Mouse (Mus musculus) stomach, embryonic 14.5 days (tissue): ENCODE results near the gene Rangrf. TPM values are rescaled to one million over a fixed set of nuclear protein-coding genes. Genes with fewer than 3 reads are reported as not detected.
"Not testable (repeated sequence)": the region's sequence is repeated elsewhere in the genome, so short reads cannot be mapped to it uniquely, and the experiment has no call there.

ENCODE experiments used
- ATAC-seq: fragments of 200-750 bp; cut with Nextera tagmentation; 2 replicates; pipeline ENCODE4 v1.8.0; 2017; ENCODE audit warnings: low read depth, moderate TSS enrichment; ENCODE audit not compliant: insufficient number of reproducible peaks, insufficient read depth, low FRiP score
- H3K27ac ChIP-seq: fragments of 300-500 bp; sonication (generic); 2 replicates; pipeline ENCODE4 v1.5.1; 2014; ENCODE audit warnings: mild to moderate bottlenecking, low read length, moderate library complexity, mixed read lengths
- H3K27me3 ChIP-seq: fragments of 300-500 bp; sonication (generic); 2 replicates; pipeline ENCODE4 v1.6.1; 2014; ENCODE audit warnings: low read length, control low read depth, mixed read lengths; ENCODE audit not compliant: control insufficient read depth, insufficient read depth
- H3K36me3 ChIP-seq: fragments of 300-500 bp; sonication (generic); 2 replicates; pipeline ENCODE4 v1.6.1; 2014; ENCODE audit warnings: mild to moderate bottlenecking, control low read depth, low read length, moderate library complexity, mixed read lengths; ENCODE audit not compliant: control insufficient read depth, insufficient read depth
- H3K4me1 ChIP-seq: fragments of 300-500 bp; sonication (generic); 2 replicates; pipeline ENCODE4 v1.6.1; 2014; ENCODE audit warnings: low read length, control low read depth, mixed read lengths; ENCODE audit not compliant: control insufficient read depth, insufficient read depth
- H3K4me2 ChIP-seq: fragments of 300-500 bp; sonication (generic); replicated peaks from 2 replicates; pipeline ENCODE4 v1.6.1; 2014; ENCODE audit warnings: low read depth, low read length, control low read depth
- H3K4me3 ChIP-seq: fragments of 300-500 bp; sonication (generic); 2 replicates; pipeline ENCODE4 v1.5.1; 2014; ENCODE audit warnings: low read depth, low read length, control low read depth
- H3K9ac ChIP-seq: fragments of 300-500 bp; sonication (generic); replicated peaks from 2 replicates; pipeline ENCODE4 v1.6.1; 2014; ENCODE audit warnings: low read depth, mild to moderate bottlenecking, control low read depth, low read length, moderate library complexity, mixed read lengths
- H3K9me3 ChIP-seq: fragments of 300-500 bp; sonication (generic); 2 replicates; pipeline ENCODE4 v1.6.1; 2016; ENCODE audit warnings: low read depth, low read length, control low read depth; ENCODE audit not compliant: control insufficient read depth
- WGBS: fragments of 180-500 bp; shearing (Covaris S2); extraction: QIAGEN DNeasy Blood & Tissue Kit; methylation state at CpG from one replicate; pipeline ENCODE4 v1.1.7; 2014; 5-methylcytosine and 5-hydroxymethylcytosine counted together
- polyA plus RNA-seq: library from polyadenylated mRNA; unstranded; fragments of >200 nt; fragmentation: Nextera tagmentation; extraction: Ambion mirVana; gene quantifications from 2 replicates; pipeline ENCODE4 v1.2.1, GENCODE M21; 2014

The Rangrf gene
- polyA plus RNA-seq: 58.9 and 63.6 TPM in 2 replicates

DNA sequence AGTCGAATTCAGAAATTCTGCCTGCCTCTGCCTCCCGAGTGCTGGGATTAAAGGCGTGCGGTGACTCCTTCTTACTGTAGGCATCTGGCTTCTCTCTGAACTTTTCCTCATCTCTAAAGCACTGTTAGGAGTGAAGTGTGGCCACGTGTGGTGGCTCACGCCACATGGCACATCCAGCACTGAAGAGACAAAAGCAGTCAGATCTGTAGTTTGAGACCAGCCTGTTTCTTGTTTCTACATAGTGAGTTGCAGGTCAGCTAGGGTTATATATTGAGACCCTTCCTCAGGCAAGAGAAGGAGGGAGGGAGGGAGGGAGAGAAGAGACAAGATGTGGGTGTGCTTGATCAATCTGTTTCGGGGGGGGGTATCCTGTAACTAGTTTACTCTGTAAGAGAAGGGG, at the start of gene Rangrf:
Rangrf (minus strand) TSS at position 101 of the 400 bp plus-strand sequence.
- peak within 1 kb of the TSS; percentile 36 for H3K4me3 ChIP-seq

DNA sequence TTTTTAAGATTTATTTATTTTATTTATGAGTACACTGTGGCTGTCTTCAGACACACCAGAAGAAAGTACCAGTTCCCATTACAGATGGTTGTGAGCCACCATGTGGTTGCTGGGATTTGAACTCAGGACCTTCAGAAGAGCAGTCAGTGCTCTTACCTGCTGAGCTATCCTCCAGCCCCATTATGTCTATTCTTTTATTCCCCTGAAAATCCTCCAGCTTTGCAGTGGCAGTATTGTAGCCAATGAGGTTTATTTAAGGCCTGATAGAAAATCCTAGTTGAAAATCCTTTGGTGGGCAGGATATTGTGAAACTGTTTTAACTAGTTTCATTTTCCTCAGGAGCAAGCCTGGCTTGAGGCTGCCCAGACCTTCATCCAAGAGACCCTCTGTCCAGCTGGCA, 45.7 kb upstream of the Rangrf start:
- Histone ChIP-seq H3K9ac (no peak overlapping the region), H3K4me2 (no peak overlapping the region), H3K4me3 (no peak overlapping the region), H3K36me3 (peaks cover 43% of the 10 kb centered on the region), H3K9me3 (no peaks in the 10 kb centered on the region), H3K4me1 (peaks cover 5% of the 10 kb centered on the region; the same call in 1 of the 2 replicates), H3K27ac (no peak overlapping the region), H3K27me3 (no peaks in the 10 kb centered on the region)
- ATAC-seq: no peak

More for the DNA sequence above, at the start of gene Rangrf:
- Histone ChIP-seq H3K27me3 (no peaks in the 10 kb centered on the region), H3K4me2 (peak within 1 kb of the TSS; percentile 58), H3K9ac (no peak within 1 kb of the TSS), H3K36me3 (no peaks in the 10 kb centered on the region), H3K4me1 (peaks cover 5% of the 10 kb centered on the region; the same call in 1 of the 2 replicates), H3K9me3 (no peaks in the 10 kb centered on the region), H3K27ac (no peak within 1 kb of the TSS)
- 72% methylated on average over 7 of the region's 7 CpGs for WGBS
- no peak for ATAC-seq

DNA sequence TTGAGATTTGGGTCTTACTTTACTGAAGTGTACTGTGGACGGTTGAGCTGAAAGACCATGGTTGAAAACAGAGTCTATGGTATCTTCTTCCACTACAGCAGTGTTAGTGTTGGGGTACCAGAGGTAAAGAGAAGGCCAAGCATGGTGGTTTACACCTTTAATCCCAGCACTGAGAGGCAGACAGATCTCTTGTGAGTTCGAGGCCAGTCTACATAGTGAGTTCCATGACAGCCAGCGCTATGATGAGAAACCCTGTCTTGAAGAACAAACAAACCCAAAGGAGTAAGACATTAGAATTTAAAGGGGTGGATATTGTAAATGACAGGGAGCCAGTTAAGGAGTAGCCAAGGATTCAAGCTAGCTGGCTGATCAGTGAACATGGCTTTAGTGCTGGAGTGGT, 41.8 kb upstream of the Rangrf start:
- ATAC-seq: no peak
- WGBS: 60% methylated on average over 3 of the region's 3 CpGs
- Histone ChIP-seq H3K4me3 (peak overlapping the region; percentile 55), H3K9me3 (no peaks in the 10 kb centered on the region), H3K36me3 (peaks cover 10% of the 10 kb centered on the region), H3K9ac (peak overlapping the region; percentile 69), H3K4me2 (peak overlapping the region; percentile 80), H3K27ac (peak overlapping the region; percentile 86; the same call in 1 of the 2 replicates), H3K27me3 (no peaks in the 10 kb centered on the region), H3K4me1 (peaks cover 5% of the 10 kb centered on the region; the same call in 1 of the 2 replicates)

DNA sequence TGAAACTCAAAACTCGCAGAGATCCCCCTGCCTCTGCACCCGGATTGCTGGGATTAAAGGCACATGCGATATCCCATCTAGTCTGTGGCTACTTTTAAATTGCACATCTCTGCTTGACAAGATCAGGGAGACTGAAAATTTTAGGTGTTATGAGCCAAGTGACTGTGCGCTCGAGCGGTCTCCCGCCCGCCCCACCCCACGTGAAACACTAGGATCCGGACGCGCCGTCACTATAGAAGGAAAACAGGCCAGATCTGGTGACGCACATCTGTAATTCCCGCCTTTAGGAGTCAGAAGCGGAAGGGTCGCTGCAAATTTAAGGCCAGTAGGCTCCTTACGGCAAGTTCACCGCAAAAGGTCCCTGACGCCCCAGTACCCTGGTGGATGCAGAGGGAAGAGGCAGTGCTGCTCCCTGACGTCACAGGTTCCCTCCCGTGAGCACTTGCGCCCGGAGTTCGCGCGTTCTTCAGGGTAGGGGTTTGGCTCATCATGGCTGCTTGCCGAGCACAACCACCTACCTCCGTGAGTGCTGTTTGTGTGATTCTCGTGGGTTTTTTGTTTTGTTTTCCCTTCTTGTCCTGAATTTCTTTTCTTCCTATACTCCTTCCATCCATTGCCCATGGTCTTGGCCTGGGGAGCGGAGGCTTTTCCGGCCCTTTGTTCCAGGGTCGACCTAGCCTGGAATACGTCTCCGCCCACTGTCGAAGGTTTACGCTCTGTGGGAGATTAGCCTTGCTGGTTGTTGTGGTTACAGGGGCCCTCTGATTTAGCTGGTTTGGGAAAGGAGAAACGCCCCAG, 40.9 kb upstream of the Rangrf start, which contains the start of gene Ctc1:
Ctc1 (plus strand) TSS at position 268 of the 798 bp plus-strand sequence.
- Histone ChIP-seq H3K4me3 (peak within 1 kb of the TSS; percentile 55), H3K4me1 (peaks cover 5% of the 10 kb centered on the region; the same call in 1 of the 2 replicates), H3K27me3 (no peaks in the 10 kb centered on the region), H3K9me3 (no peaks in the 10 kb centered on the region), H3K27ac (peak within 1 kb of the TSS; percentile 86), H3K9ac (peak within 1 kb of the TSS; percentile 69), H3K36me3 (peaks cover under 1% of the 10 kb centered on the region), H3K4me2 (peak within 1 kb of the TSS; percentile 80)
- WGBS: 3% methylated on average over 38 of the region's 38 CpGs
- ATAC-seq: peak; percentile 95

DNA sequence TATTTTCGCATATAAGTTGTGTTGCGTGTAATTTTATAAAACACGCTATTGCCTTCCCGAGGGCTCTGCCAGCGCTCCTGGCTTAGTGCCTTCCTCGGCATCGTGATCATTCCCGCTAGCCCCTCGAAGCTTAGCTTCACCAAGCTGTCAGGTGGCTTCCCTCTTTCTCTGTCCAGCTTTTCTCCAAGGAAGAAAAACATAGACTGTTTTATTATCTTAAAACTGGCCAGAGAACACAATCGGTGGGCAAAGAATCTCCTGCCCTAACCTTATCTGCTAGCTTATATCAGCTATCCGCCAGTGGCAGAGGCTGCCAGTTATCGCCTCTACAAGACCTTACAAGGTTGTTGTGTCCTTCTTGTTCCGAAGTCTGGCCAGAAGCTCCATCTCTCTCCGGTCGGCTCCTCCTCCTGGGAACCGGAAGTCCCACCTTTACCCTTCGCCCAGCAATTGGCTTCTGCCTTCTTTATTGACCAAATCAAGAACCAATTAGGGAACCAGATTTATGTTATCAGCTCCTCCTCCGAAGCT, 37.2 kb upstream of the Rangrf start:
- Histone ChIP-seq H3K36me3 (no peaks in the 10 kb centered on the region), H3K4me2 (peak overlapping the region; percentile 83), H3K9ac (peak overlapping the region; percentile 52), H3K27ac (peak overlapping the region; percentile 90), H3K9me3 (no peaks in the 10 kb centered on the region), H3K4me1 (peaks cover 10% of the 10 kb centered on the region), H3K4me3 (peak overlapping the region; percentile 50), H3K27me3 (no peaks in the 10 kb centered on the region)
- peak; percentile 71 for ATAC-seq
- 2% methylated on average over 18 of the region's 18 CpGs for WGBS

DNA sequence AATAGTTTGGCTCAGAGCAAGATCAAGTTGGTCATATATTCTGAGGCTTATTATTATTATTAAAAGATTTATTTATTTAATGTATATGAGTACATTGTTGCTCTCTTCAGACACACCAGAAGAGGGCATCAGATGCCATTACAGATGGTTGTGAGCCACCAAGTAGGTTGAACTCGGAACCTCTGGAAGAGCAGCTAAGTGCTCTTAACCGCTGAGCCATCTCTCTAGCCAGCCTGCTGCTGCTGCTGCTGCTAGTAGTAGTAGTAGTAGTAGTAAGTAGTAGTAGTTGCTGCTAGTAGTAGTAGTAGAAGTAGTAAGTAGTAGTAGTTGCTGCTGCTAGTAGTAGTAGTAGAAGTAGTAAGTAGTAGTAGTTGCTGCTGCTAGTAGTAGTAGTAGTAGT, 36.5 kb upstream of the Rangrf start:
- Histone ChIP-seq H3K4me2 (peak overlapping the region; percentile 83), H3K9ac (peak overlapping the region; percentile 52; the same call in 1 of the 2 replicates), H3K4me3 (peak overlapping the region; percentile 50), H3K27ac (peak overlapping the region; percentile 90; the same call in 1 of the 2 replicates)
- ATAC-seq, H3K27me3 ChIP-seq, H3K36me3 ChIP-seq, H3K9me3 ChIP-seq, H3K4me1 ChIP-seq: not testable (repeated sequence)
- WGBS: 67% methylated on average over 2 of the region's 2 CpGs

DNA sequence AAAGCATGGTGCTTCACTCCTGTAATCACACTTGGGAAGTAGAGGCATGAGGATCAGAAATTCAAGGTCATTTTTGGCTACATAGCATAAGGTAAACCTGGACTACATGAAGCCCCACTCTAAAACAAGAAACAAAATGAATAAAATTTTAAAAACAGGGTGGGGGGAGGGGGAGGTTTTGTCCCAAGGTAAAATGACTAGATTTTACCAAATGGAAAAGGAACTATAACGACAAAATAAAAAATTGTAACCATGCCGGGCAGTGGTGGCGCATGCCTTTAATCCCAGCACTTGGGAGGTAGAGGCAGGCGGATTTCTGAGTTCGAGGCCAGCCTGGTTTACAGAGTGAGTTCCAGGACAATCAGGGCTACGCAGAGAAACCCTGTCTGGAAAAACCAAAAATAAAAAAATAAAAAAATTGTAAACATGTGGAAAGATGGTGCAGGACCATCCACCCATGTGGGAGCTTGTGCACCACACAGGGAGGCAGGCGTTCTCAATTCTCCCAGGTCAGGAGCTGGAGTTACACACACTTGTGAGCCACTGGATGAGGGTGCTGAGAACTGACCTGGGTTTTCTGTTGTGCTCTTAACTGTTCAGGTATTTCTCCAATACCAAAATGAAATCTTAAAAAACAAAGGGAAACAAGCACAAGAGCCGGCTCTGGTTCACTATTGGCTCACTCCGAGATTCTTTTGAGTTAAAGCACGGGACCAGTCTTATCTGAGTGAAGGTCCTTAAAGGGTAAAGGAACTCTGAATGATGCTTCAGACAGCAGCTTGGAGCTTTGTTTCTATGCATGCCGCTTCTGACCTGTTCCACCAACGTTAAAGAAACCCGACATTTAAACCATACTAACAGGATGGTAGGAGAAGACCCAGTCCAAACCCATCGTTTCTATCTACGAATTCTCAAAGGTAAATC, 35.7 kb upstream of the Rangrf start:
- H3K9ac ChIP-seq: no peak overlapping the region
- H3K4me2 ChIP-seq: no peak overlapping the region
- WGBS: 87% methylated on average over 15 of the region's 15 CpGs
- ATAC-seq: no peak
- H3K27me3 ChIP-seq: no peaks in the 10 kb centered on the region
- H3K27ac ChIP-seq: no peak overlapping the region
- no peaks in the 10 kb centered on the region for H3K9me3 ChIP-seq
- no peaks in the 10 kb centered on the region for H3K36me3 ChIP-seq
- H3K4me1 ChIP-seq: peaks cover 6% of the 10 kb centered on the region; the same call in 1 of the 2 replicates
- H3K4me3 ChIP-seq: no peak overlapping the region

DNA sequence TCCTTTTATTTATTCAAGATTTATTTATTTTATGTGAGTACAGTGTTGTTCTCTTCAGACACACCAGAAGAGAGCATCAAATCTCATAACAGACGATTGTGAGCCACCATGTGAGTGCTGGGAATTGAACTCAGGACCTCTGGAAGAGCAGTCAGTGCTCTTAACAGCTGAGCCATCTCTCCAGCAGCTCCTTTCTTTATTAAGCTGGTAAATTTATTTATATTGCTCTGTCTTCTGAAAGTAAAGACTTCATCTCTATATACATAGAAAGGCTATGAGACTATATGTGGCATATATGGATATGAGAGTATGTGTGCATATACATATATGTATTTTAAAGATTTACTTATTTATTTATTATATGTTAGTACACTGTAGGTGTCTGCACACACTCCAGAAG, 34.5 kb upstream of the Rangrf start:
- Histone ChIP-seq H3K27me3 (no peaks in the 10 kb centered on the region), H3K36me3 (no peaks in the 10 kb centered on the region), H3K9me3 (no peaks in the 10 kb centered on the region), H3K27ac (no peak overlapping the region), H3K9ac (no peak overlapping the region), H3K4me3 (no peak overlapping the region), H3K4me1 (peaks cover 6% of the 10 kb centered on the region; the same call in 1 of the 2 replicates), H3K4me2 (no peak overlapping the region)
- 88% methylated on average over 1 of the region's 1 CpGs for WGBS
- no peak for ATAC-seq
